Mouse (Mus musculus) mouse embryonic stem cell (cell line): ENCODE results near the gene Lenep.

ENCODE experiments used
- in situ Hi-C, 2 experiments: fragments of 300-500 bp; cut with MboI; formaldehyde crosslinking; loops; 1 replicate in 1 of 2; 3 replicates in 1 of 2; pipeline ENCODE4 v1.14.3; 2019 to 2020; ENCODE audit warnings: low sequenced_read_pairs in 2 of 2, low pct_unique_long_range_greater_than_20kb in 1 of 2, mixed read lengths in 1 of 2; ENCODE audit not compliant: unreplicated experiment in 1 of 2

Gene Lenep

DNA sequence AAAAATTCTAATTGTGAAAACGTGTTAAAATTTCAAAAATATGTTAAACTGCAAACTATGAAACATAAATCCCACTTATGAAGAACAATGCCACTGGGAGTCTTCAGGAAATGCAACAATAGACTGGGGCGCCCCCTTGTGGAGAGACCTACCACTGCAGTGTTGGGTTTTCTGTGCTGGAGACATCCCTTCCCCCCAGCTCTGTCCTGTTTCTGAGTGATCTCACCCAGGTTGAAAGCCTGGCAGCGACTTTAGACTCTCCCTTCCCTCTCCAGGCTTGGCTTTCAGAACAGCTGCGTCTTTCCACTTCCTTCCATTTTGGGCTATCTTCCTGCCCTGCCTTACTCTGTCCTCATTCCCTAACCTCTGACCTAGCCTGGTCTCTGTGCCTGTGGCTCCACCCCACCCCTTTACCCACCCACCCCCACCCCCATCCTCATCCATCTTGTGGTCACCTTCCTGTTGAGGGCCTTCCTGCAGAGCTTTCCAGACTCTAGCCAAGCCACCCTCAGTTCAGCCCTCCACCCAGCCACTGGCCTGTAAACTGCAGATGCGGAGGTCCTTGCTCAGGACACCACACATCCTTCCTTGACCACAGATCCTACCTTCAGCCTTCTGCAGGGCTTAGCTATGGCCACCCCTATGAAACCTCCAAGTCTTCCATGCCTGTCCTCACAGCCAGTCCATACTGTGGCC is 47.6 kb downstream of the Lenep start:
- in situ Hi-C loops: no loop called here

DNA sequence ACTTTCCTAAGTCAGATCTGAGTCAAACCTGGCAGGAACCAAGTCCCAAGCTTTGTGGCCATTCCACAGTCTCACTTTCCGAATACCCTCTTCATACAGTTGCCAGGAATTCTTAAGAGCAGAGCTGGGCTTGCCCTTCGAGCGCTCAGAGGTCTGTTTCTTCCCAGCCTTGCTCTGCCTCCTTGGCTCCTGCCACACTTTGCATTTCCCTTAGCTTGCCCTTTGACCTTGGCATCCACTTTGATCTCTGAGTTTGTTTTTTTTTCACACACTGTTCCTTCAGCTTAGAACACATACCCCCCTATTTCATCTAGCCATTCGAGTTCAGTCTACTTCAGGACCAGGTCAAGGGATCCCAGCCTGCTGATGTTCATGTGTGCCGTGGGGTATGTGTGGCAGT is 51.3 kb downstream of the Lenep start:
- in situ Hi-C loops: no loop called here
